Mouse (Mus musculus) intestine, embryonic 14.5 days (tissue): Measurements from ENCODE around the gene Olfr462. TPM values are rescaled to one million over a fixed set of nuclear protein-coding genes. Genes with fewer than 3 reads are reported as not detected.

Experiments
- ATAC-seq: fragments of 200-750 bp; cut with Nextera tagmentation; replicated peaks from 2 replicates; pipeline ENCODE4 v1.8.0; 2017; ENCODE audit warnings: low read depth, moderate number of reproducible peaks, moderate TSS enrichment, moderate library complexity; ENCODE audit not compliant: low FRiP score, low TSS enrichment
- DNase-seq: peaks from one replicate; pipeline ENCODE4 v3.0.0-alpha.2; 2018; ENCODE audit warnings: low spot score
- H3K27ac ChIP-seq: fragments of 300-500 bp; sonication (generic); 2 replicates; pipeline ENCODE4 v1.5.1; 2014; ENCODE audit warnings: low read depth, mild to moderate bottlenecking, control low read depth
- H3K27me3 ChIP-seq: fragments of 300-500 bp; sonication (generic); replicated peaks from 2 replicates; pipeline ENCODE4 v1.6.1; 2014; ENCODE audit warnings: low read length, control low read depth; ENCODE audit not compliant: control insufficient read depth, insufficient read depth
- H3K36me3 ChIP-seq: fragments of 300-500 bp; sonication (generic); 2 replicates; pipeline ENCODE4 v1.6.1; 2014; ENCODE audit warnings: low read length, control low read depth; ENCODE audit not compliant: control insufficient read depth, insufficient read depth
- H3K4me1 ChIP-seq: fragments of 300-500 bp; sonication (generic); replicated peaks from 2 replicates; pipeline ENCODE4 v1.6.1; 2014; ENCODE audit warnings: low read length, control low read depth, mixed read lengths; ENCODE audit not compliant: control insufficient read depth, insufficient read depth
- H3K4me2 ChIP-seq: fragments of 300-500 bp; sonication (generic); 2 replicates; pipeline ENCODE4 v1.6.1; 2014; ENCODE audit warnings: low read length
- H3K4me3 ChIP-seq: fragments of 300-500 bp; sonication (generic); 2 replicates; pipeline ENCODE4 v1.5.1; 2014; ENCODE audit warnings: low read depth, low read length, control low read depth, mixed read lengths
- H3K9ac ChIP-seq: fragments of 300-500 bp; sonication (generic); 2 replicates; pipeline ENCODE4 v1.6.1; 2014; ENCODE audit warnings: mild to moderate bottlenecking, low read length
- H3K9me3 ChIP-seq: fragments of 300-500 bp; sonication (generic); 2 replicates; pipeline ENCODE4 v1.6.1; 2016; ENCODE audit warnings: low read length, control low read depth; ENCODE audit not compliant: control insufficient read depth
- WGBS: fragments of 180-500 bp; shearing (Covaris S2); extraction: QIAGEN DNeasy Blood & Tissue Kit; methylation state at CpG from one replicate; pipeline ENCODE4 v1.1.7; 2014; 5-methylcytosine and 5-hydroxymethylcytosine counted together
- polyA plus RNA-seq: library from polyadenylated mRNA; unstranded; fragments of >200 nt; fragmentation: Nextera tagmentation; extraction: Ambion mirVana; gene quantifications from 2 replicates; pipeline ENCODE4 v1.2.1, GENCODE M21; 2014

The Olfr462 gene
- not detected in 2 replicates for polyA plus RNA-seq

- no peak within 1 kb of the TSS for H3K27ac ChIP-seq
- no peak within 1 kb of the TSS for H3K9ac ChIP-seq
- 90% methylated on average over 6 of the region's 6 CpGs for WGBS
These were observed at the start of gene Olfr462 for GRCm38 (mm10) chr11:87892168-87892567. Gene Olfr462 (minus strand): TSS chr11:87892268.

GRCm38 (mm10) chr11:87935467-87935866 is 43.4 kb upstream of the Olfr462 start:
- no peaks in the 10 kb centered on the region for H3K9me3 ChIP-seq
- H3K4me2 ChIP-seq: no peak overlapping the region
- 74% methylated on average over 3 of the region's 3 CpGs for WGBS
- DNase-seq: no peak
- ATAC-seq: no peak
- no peaks in the 10 kb centered on the region for H3K27me3 ChIP-seq
- no peaks in the 10 kb centered on the region for H3K36me3 ChIP-seq
- no peak overlapping the region for H3K4me3 ChIP-seq
- H3K9ac ChIP-seq: no peak overlapping the region
- H3K27ac ChIP-seq: no peak overlapping the region
- H3K4me1 ChIP-seq: no peaks in the 10 kb centered on the region

More at GRCm38 (mm10) chr11:87892168-87892567, at the start of gene Olfr462:
- ATAC-seq (no peak), DNase-seq (no peak)
- no peaks in the 10 kb centered on the region for H3K36me3 ChIP-seq
- H3K9me3 ChIP-seq: no peaks in the 10 kb centered on the region
- no peaks in the 10 kb centered on the region for H3K4me1 ChIP-seq
- H3K27me3 ChIP-seq: no peaks in the 10 kb centered on the region
- H3K4me3 ChIP-seq: no peak within 1 kb of the TSS
- no peak within 1 kb of the TSS for H3K4me2 ChIP-seq

- no peaks in the 10 kb centered on the region for H3K4me1 ChIP-seq
- no peak overlapping the region for H3K9ac ChIP-seq
- no peak overlapping the region for H3K4me2 ChIP-seq
- H3K36me3 ChIP-seq: no peaks in the 10 kb centered on the region
- no peaks in the 10 kb centered on the region for H3K27me3 ChIP-seq
- DNase-seq (no peak), ATAC-seq (no peak)
- no peak overlapping the region for H3K4me3 ChIP-seq
- no peaks in the 10 kb centered on the region for H3K9me3 ChIP-seq
- H3K27ac ChIP-seq: no peak overlapping the region
- WGBS: 62% methylated on average over 2 of the region's 2 CpGs
These were observed 41.7 kb upstream of the Olfr462 start for GRCm38 (mm10) chr11:87933731-87934130.

GRCm38 (mm10) chr11:87930348-87930747 is 38.3 kb upstream of the Olfr462 start:
- H3K4me2 ChIP-seq: no peak overlapping the region
- H3K36me3 ChIP-seq: no peaks in the 10 kb centered on the region
- no peaks in the 10 kb centered on the region for H3K9me3 ChIP-seq
- no peaks in the 10 kb centered on the region for H3K27me3 ChIP-seq
- ATAC-seq: no peak
- H3K9ac ChIP-seq: no peak overlapping the region
- H3K27ac ChIP-seq: no peak overlapping the region
- 71% methylated on average over 2 of the region's 2 CpGs for WGBS
- H3K4me1 ChIP-seq: no peaks in the 10 kb centered on the region
- H3K4me3 ChIP-seq: no peak overlapping the region
- DNase-seq: no peak

- no peak within 1 kb of the TSS for H3K9ac ChIP-seq
- no peaks in the 10 kb centered on the region for H3K27me3 ChIP-seq
- H3K27ac ChIP-seq: no peak within 1 kb of the TSS
- no peaks in the 10 kb centered on the region for H3K4me1 ChIP-seq
- DNase-seq (peak; percentile 90), ATAC-seq (no peak)
- H3K9me3 ChIP-seq: no peaks in the 10 kb centered on the region
- 29% methylated on average over 5 of the region's 5 CpGs for WGBS
- H3K4me3 ChIP-seq: no peak within 1 kb of the TSS
- no peaks in the 10 kb centered on the region for H3K36me3 ChIP-seq
- no peak within 1 kb of the TSS for H3K4me2 ChIP-seq
These were observed 28.9 kb upstream of the Olfr462 start, which contains the start of gene Olfr464 for GRCm38 (mm10) chr11:87920966-87921365. Gene Olfr464 (minus strand): TSS chr11:87920967.

GRCm38 (mm10) chr11:87920301-87920700 is 28.2 kb upstream of the Olfr462 start:
- DNase-seq (no peak), ATAC-seq (no peak)
- Histone ChIP-seq H3K27me3 (no peaks in the 10 kb centered on the region), H3K4me2 (no peak overlapping the region), H3K36me3 (no peaks in the 10 kb centered on the region), H3K9ac (no peak overlapping the region), H3K4me1 (no peaks in the 10 kb centered on the region), H3K27ac (no peak overlapping the region), H3K4me3 (no peak overlapping the region), H3K9me3 (no peaks in the 10 kb centered on the region)
- 74% methylated on average over 2 of the region's 2 CpGs for WGBS

GRCm38 (mm10) chr11:87916005-87916404 is 23.9 kb upstream of the Olfr462 start:
- Histone ChIP-seq H3K27me3 (no peaks in the 10 kb centered on the region), H3K4me2 (no peak overlapping the region), H3K27ac (no peak overlapping the region), H3K36me3 (no peaks in the 10 kb centered on the region), H3K4me3 (no peak overlapping the region), H3K9ac (no peak overlapping the region), H3K9me3 (no peaks in the 10 kb centered on the region), H3K4me1 (no peaks in the 10 kb centered on the region)
- 88% methylated on average over 1 of the region's 1 CpGs for WGBS
- DNase-seq: no peak
- ATAC-seq: no peak

GRCm38 (mm10) chr11:87904331-87904730 is 12.3 kb upstream of the Olfr462 start:
- no peak for ATAC-seq
- Histone ChIP-seq H3K27ac (no peak overlapping the region), H3K4me2 (no peak overlapping the region), H3K9me3 (no peaks in the 10 kb centered on the region), H3K9ac (no peak overlapping the region), H3K4me3 (no peak overlapping the region), H3K4me1 (no peaks in the 10 kb centered on the region), H3K27me3 (no peaks in the 10 kb centered on the region), H3K36me3 (no peaks in the 10 kb centered on the region)
- 70% methylated on average over 3 of the region's 3 CpGs for WGBS
- DNase-seq: no peak

GRCm38 (mm10) chr11:87897287-87897686 is 5.2 kb upstream of the Olfr462 start, which contains the start of gene Olfr463:
Gene Olfr463 (minus strand): TSS chr11:87897387.
- Histone ChIP-seq H3K27ac (no peak within 1 kb of the TSS), H3K4me3 (no peak within 1 kb of the TSS), H3K36me3 (no peaks in the 10 kb centered on the region), H3K4me1 (no peaks in the 10 kb centered on the region), H3K4me2 (no peak within 1 kb of the TSS), H3K9me3 (no peaks in the 10 kb centered on the region), H3K27me3 (0 out of 2 replicates have a peak, but pooled peaks cover 2% of the 10 kb centered on the region), H3K9ac (no peak within 1 kb of the TSS)
- DNase-seq: no peak
- no peak for ATAC-seq
